Mouse (Mus musculus): ENCODE measurements around the gene Gm47996. TPM values are rescaled to one million over a fixed set of nuclear protein-coding genes. Genes with fewer than 3 reads are reported as not detected.

Gene Gm47996
- polyA plus RNA-seq, 1 experiment from 2014 or later = not detected

GRCm38 (mm10) chr1:151228320-151228989, 18.5 kb downstream of the Gm47996 start:
- Histone ChIP-seq H3K9ac (no peak overlapping the region), H3K4me2 (no peak overlapping the region), H3K4me3 (no peak overlapping the region), H3K9me3 (no peaks in the 10 kb centered on the region), H3K36me3 (no peaks in the 10 kb centered on the region), H3K27ac (replicated peaks) (no peak overlapping the region), H3K4me1 (0 out of 2 replicates have a peak, but pooled peaks cover under 1% of the 10 kb centered on the region), H3K27me3 (replicated peaks) (no peaks in the 10 kb centered on the region)
- ATAC-seq (ENCODE audit: extremely low read depth, insufficient number of reproducible peaks, low FRiP score, low TSS enrichment) = no peak
- 66% methylated on average over 1 of the region's 1 CpGs for WGBS

GRCm38 (mm10) chr1:151232346-151232745, 22.4 kb downstream of the Gm47996 start:
- WGBS = 75% methylated on average over 3 of the region's 3 CpGs
- no peak for ATAC-seq (ENCODE audit: extremely low read depth, insufficient number of reproducible peaks, low FRiP score, low TSS enrichment)
- Histone ChIP-seq H3K36me3 (no peaks in the 10 kb centered on the region), H3K9ac (no peak overlapping the region), H3K27me3 (replicated peaks) (no peaks in the 10 kb centered on the region), H3K4me2 (no peak overlapping the region), H3K9me3 (no peaks in the 10 kb centered on the region), H3K4me1 (peaks cover 14% of the 10 kb centered on the region), H3K27ac (replicated peaks) (no peak overlapping the region), H3K4me3 (no peak overlapping the region)

GRCm38 (mm10) chr1:151233756-151234155, 23.8 kb downstream of the Gm47996 start:
- no peaks in the 10 kb centered on the region for H3K27me3 ChIP-seq (replicated peaks)
- no peak for ATAC-seq (ENCODE audit: extremely low read depth, insufficient number of reproducible peaks, low FRiP score, low TSS enrichment)
- H3K4me2 ChIP-seq = no peak overlapping the region
- H3K36me3 ChIP-seq = no peaks in the 10 kb centered on the region
- no peak overlapping the region for H3K9ac ChIP-seq
- H3K27ac ChIP-seq (replicated peaks) = no peak overlapping the region
- no peak overlapping the region for H3K4me3 ChIP-seq
- peaks cover 20% of the 10 kb centered on the region for H3K4me1 ChIP-seq
- H3K9me3 ChIP-seq = no peaks in the 10 kb centered on the region
- 58% methylated on average over 3 of the region's 3 CpGs for WGBS

- Histone ChIP-seq H3K4me2 (no peak overlapping the region), H3K27ac (replicated peaks) (peak overlapping the region; percentile 77; the same call in 1 of the 2 replicates), H3K9me3 (peaks cover 5% of the 10 kb centered on the region; the same call in 1 of the 2 replicates), H3K4me3 (no peak overlapping the region), H3K9ac (no peak overlapping the region), H3K36me3 (no peaks in the 10 kb centered on the region), H3K4me1 (peaks cover 26% of the 10 kb centered on the region), H3K27me3 (replicated peaks) (no peaks in the 10 kb centered on the region)
- 50% methylated on average over 2 of the region's 2 CpGs for WGBS
- no peak for ATAC-seq (ENCODE audit: extremely low read depth, insufficient number of reproducible peaks, low FRiP score, low TSS enrichment)
Observed at GRCm38 (mm10) chr1:151235574-151235973, 25.6 kb downstream of the Gm47996 start.

GRCm38 (mm10) chr1:151236141-151236930, 26.4 kb downstream of the Gm47996 start:
- 60% methylated on average over 13 of the region's 13 CpGs for WGBS

GRCm38 (mm10) chr1:151237780-151238179, 27.8 kb downstream of the Gm47996 start:
- Histone ChIP-seq H3K9ac (no peak overlapping the region), H3K4me2 (no peak overlapping the region), H3K4me1 (peaks cover 26% of the 10 kb centered on the region), H3K36me3 (no peaks in the 10 kb centered on the region), H3K9me3 (peaks cover 10% of the 10 kb centered on the region; the same call in 1 of the 2 replicates), H3K4me3 (no peak overlapping the region), H3K27ac (replicated peaks) (no peak overlapping the region), H3K27me3 (replicated peaks) (no peaks in the 10 kb centered on the region)
- WGBS = 52% methylated on average over 3 of the region's 3 CpGs
- ATAC-seq (ENCODE audit: extremely low read depth, insufficient number of reproducible peaks, low FRiP score, low TSS enrichment) = no peak

More at GRCm38 (mm10) chr1:151236141-151236930, 26.4 kb downstream of the Gm47996 start:
- ATAC-seq (ENCODE audit: extremely low read depth, insufficient number of reproducible peaks, low FRiP score, low TSS enrichment) = 0 out of 2 replicates have a peak, but pooled peaks have one; percentile 19
- Histone ChIP-seq H3K4me1 (peaks cover 26% of the 10 kb centered on the region), H3K4me2 (peak overlapping the region; percentile 18; the same call in 1 of the 2 replicates), H3K9ac (no peak overlapping the region), H3K4me3 (no peak overlapping the region), H3K36me3 (no peaks in the 10 kb centered on the region), H3K27me3 (replicated peaks) (no peaks in the 10 kb centered on the region), H3K9me3 (peaks cover 5% of the 10 kb centered on the region; the same call in 1 of the 2 replicates), H3K27ac (replicated peaks) (peak overlapping the region; percentile 77)

- no peak overlapping the region for H3K4me2 ChIP-seq
- H3K4me3 ChIP-seq = no peak overlapping the region
- H3K4me1 ChIP-seq = peaks cover 6% of the 10 kb centered on the region; the same call in 1 of the 2 replicates
- no peak for ATAC-seq (ENCODE audit: extremely low read depth, insufficient number of reproducible peaks, low FRiP score, low TSS enrichment)
- no peak overlapping the region for H3K9ac ChIP-seq
- no peak overlapping the region for H3K27ac ChIP-seq (replicated peaks)
- H3K27me3 ChIP-seq (replicated peaks) = no peaks in the 10 kb centered on the region
- 77% methylated on average over 4 of the region's 4 CpGs for WGBS
- H3K9me3 ChIP-seq = peaks cover 10% of the 10 kb centered on the region; the same call in 1 of the 2 replicates
- H3K36me3 ChIP-seq = no peaks in the 10 kb centered on the region
Observed at GRCm38 (mm10) chr1:151243332-151243731, 33.4 kb downstream of the Gm47996 start.

GRCm38 (mm10) chr1:151244013-151244412, 34.1 kb downstream of the Gm47996 start:
- H3K27me3 ChIP-seq (replicated peaks) = no peaks in the 10 kb centered on the region
- H3K4me2 ChIP-seq = no peak overlapping the region
- peaks cover 6% of the 10 kb centered on the region; the same call in 1 of the 2 replicates for H3K4me1 ChIP-seq
- no peak overlapping the region for H3K27ac ChIP-seq (replicated peaks)
- H3K9ac ChIP-seq = no peak overlapping the region
- H3K9me3 ChIP-seq = peaks cover 10% of the 10 kb centered on the region; the same call in 1 of the 2 replicates
- ATAC-seq (ENCODE audit: extremely low read depth, insufficient number of reproducible peaks, low FRiP score, low TSS enrichment) = no peak
- H3K36me3 ChIP-seq = no peaks in the 10 kb centered on the region
- 86% methylated on average over 5 of the region's 5 CpGs for WGBS
- H3K4me3 ChIP-seq = no peak overlapping the region

GRCm38 (mm10) chr1:151244761-151245160, 34.8 kb downstream of the Gm47996 start:
- WGBS = 79% methylated on average over 4 of the region's 4 CpGs

GRCm38 (mm10) chr1:151245165-151245564, 35.2 kb downstream of the Gm47996 start:
- H3K27ac ChIP-seq (replicated peaks) = no peak overlapping the region
- no peak for ATAC-seq (ENCODE audit: extremely low read depth, insufficient number of reproducible peaks, low FRiP score, low TSS enrichment)
- 83% methylated on average over 10 of the region's 10 CpGs for WGBS
- no peaks in the 10 kb centered on the region for H3K36me3 ChIP-seq
- H3K4me3 ChIP-seq = no peak overlapping the region
- H3K9me3 ChIP-seq = peaks cover 8% of the 10 kb centered on the region; the same call in 1 of the 2 replicates
- H3K4me1 ChIP-seq = no peaks in the 10 kb centered on the region
- H3K4me2 ChIP-seq = no peak overlapping the region
- no peaks in the 10 kb centered on the region for H3K27me3 ChIP-seq (replicated peaks)
- H3K9ac ChIP-seq = no peak overlapping the region

More at GRCm38 (mm10) chr1:151244761-151245160, 34.8 kb downstream of the Gm47996 start:
- Histone ChIP-seq H3K9ac (no peak overlapping the region), H3K4me1 (no peaks in the 10 kb centered on the region), H3K4me2 (no peak overlapping the region), H3K36me3 (no peaks in the 10 kb centered on the region), H3K27me3 (replicated peaks) (no peaks in the 10 kb centered on the region), H3K9me3 (peaks cover 10% of the 10 kb centered on the region; the same call in 1 of the 2 replicates), H3K27ac (replicated peaks) (no peak overlapping the region), H3K4me3 (no peak overlapping the region)
- ATAC-seq (ENCODE audit: extremely low read depth, insufficient number of reproducible peaks, low FRiP score, low TSS enrichment) = no peak

GRCm38 (mm10) chr1:151245846-151246245, 35.9 kb downstream of the Gm47996 start:
- Histone ChIP-seq H3K9ac (no peak overlapping the region), H3K4me1 (no peaks in the 10 kb centered on the region), H3K4me2 (no peak overlapping the region), H3K4me3 (no peak overlapping the region), H3K36me3 (no peaks in the 10 kb centered on the region), H3K27me3 (replicated peaks) (no peaks in the 10 kb centered on the region), H3K27ac (replicated peaks) (no peak overlapping the region), H3K9me3 (0 out of 2 replicates have a peak, but pooled peaks cover 4% of the 10 kb centered on the region)
- no peak for ATAC-seq (ENCODE audit: extremely low read depth, insufficient number of reproducible peaks, low FRiP score, low TSS enrichment)
- WGBS = 75% methylated on average over 2 of the region's 2 CpGs
